Mouse (Mus musculus) cerebellum, adult 2 months (tissue): Measurements from ENCODE around the gene Ccnjl.

Experiments used
- CTCF ChIP-seq: fragments of 200-500 bp; IDR thresholded peaks from 2 replicates; pipeline ENCODE4 v1.5.1; 2011; ENCODE audit warnings: low read depth, mild to moderate bottlenecking, control low read depth, low read length, moderate library complexity, borderline replicate concordance; ENCODE audit not compliant: insufficient read depth
- POLR2A ChIP-seq: fragments of 200-500 bp; IDR thresholded peaks from 2 replicates; pipeline ENCODE4 v1.6.1; 2011; ENCODE audit warnings: low read length, control low read depth, borderline replicate concordance; ENCODE audit not compliant: insufficient read depth

DNA sequence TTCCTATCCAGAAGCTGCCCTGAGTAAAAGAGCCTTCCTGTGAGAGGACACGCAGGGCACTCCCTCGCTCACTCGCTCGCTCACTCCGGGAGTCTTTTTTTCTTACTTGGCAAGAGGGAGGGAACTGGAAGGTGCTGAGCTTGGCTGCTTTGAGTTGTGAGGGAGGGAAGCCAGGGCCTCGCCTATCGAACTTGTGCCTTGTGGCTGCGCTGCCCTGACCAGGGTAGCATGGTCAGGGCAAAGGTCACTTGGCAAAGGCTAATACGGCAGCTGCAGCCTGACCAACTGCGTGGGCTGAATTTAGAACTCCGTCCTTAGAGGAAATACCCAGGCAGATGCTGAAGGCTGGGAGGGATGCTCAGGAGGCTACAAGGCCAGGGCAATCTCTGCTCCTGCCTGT, 21.1 kb downstream of the Ccnjl start:
- TF ChIP-seq CTCF (no peak), POLR2A (no peak)
